In genomic region chr11:120562949-120563348, GRCm38 (mm10) we compare ENCODE assay signal across 18 mouse cellular contexts. TPM values are rescaled to one million over a fixed set of nuclear protein-coding genes. Genes with fewer than 3 reads are reported as not detected.
DNase-seq lines count a peak whose midpoint lies in the region; TF ChIP-seq lines count a peak whose summit lies in the region.
"Had no signal": no experiment of that assay in that cellular context is flagged by ENCODE, and none has a peak within 500 bp of the region (broad histone marks: within the 10 kb centered on the region; RNA-seq: fewer than 3 reads in every experiment).

No protein-coding gene starts in this region.

- intact Hi-C loops in gastrocnemius, adult 2 months (cut with DNase I), result no loop called here

- H3K4me3 ChIP-seq in gastrocnemius, adult 2 months, result no peak overlapping the region

- no peak for TF ChIP-seq CTCF in gastrocnemius, adult 2 months (IDR thresholded peaks at IDR 0.05)

- no peak overlapping the region for H3K27ac ChIP-seq in gastrocnemius, adult 2 months

- DNase-seq in gastrocnemius, adult 2 months, result peak; percentile 4
- no peak for DNase-seq in gastrocnemius, adult 18-20 months (ENCODE audit: low spot score)
- peak; percentile 81 for DNase-seq in heart, adult 11 months
- DNase-seq in heart, adult 8-10 months (ENCODE audit: low spot score), result no peak
- DNase-seq: adrenal gland, adult 2 months; adrenal gland, adult 8-10 months; adrenal gland, postnatal 10 days; adrenal gland, postnatal 14 days; adrenal gland, postnatal 25 days; adrenal gland, postnatal 36 days; B cell, adult 2 months; cerebellum, adult 11 months; cerebellum, adult 11-12 months; cerebellum, adult 18-20 months had no signal

RNA-seq across cellular contexts. Expression of gene P4hb, which starts 10.1 kb away (rescaled TPM):
- 100 to 1,000 TPM; 201 to 240 TPM for total RNA-seq in gastrocnemius, adult 2 months (2021)
- 100 to 1,000 TPM; 188 to 221 TPM for total RNA-seq in gastrocnemius, adult 18-20 months (2021)
- total RNA-seq in heart, adult 8-10 months (2022), result 100 to 1,000 TPM; 217 to 256 (median 229) TPM

RNA-seq across cellular contexts. Expression of gene Ppp1r27, which starts 12.0 kb away (rescaled TPM):
- total RNA-seq in gastrocnemius, adult 2 months (2021), result 100 to 1,000 TPM; 188 to 418 TPM
- total RNA-seq in gastrocnemius, adult 18-20 months (2021), result 100 to 1,000 TPM; 140 to 577 TPM
- under 1 TPM in 1 of 4 experiments, not detected in 3; 0.34 TPM for total RNA-seq in heart, adult 8-10 months (2022)
- total RNA-seq: CH12.LX, ES-E14, G1E, MEL had no signal

RNA-seq across cellular contexts. Expression of gene Mcrip1, which starts 13.4 kb away (rescaled TPM):
- 10 to 100 TPM; 21.7 to 22.1 TPM for total RNA-seq in gastrocnemius, adult 2 months (2021)
- 10 to 100 TPM; 18.4 to 22.7 TPM for total RNA-seq in gastrocnemius, adult 18-20 months (2021)
- total RNA-seq in heart, adult 8-10 months (2022), result 10 to 100 TPM; 37.5 to 41.0 (median 38.5) TPM

RNA-seq across cellular contexts. Expression of gene Arhgdia, which starts 18.5 kb away (rescaled TPM):
- total RNA-seq in gastrocnemius, adult 2 months (2021), result 10 to 100 TPM; 72.1 to 89.6 TPM
- total RNA-seq in gastrocnemius, adult 18-20 months (2021), result 10 to 100 TPM; 71.0 to 89.8 TPM
- total RNA-seq in heart, adult 8-10 months (2022), result 100 to 1,000 TPM; 130 to 152 (median 141) TPM

RNA-seq across cellular contexts. Expression of gene Gcgr, which starts 32.5 kb away (rescaled TPM):
- total RNA-seq in gastrocnemius, adult 2 months (2021), result under 1 TPM in 1 of 2 experiments, not detected in 1; 0.33 TPM
- total RNA-seq in gastrocnemius, adult 18-20 months (2021), result under 1 TPM in 1 of 2 experiments, not detected in 1; 0.45 TPM
- total RNA-seq in heart, adult 8-10 months (2022), result 1 to 10 TPM in 1 of 4 experiments, under 1 TPM in 3; 0.69 to 1.0 (median 0.78) TPM
- total RNA-seq: G1E, MEL had no signal

Comparison
In these comparisons a context has a peak if more than half of its experiments do, and no peak if none do; other contexts are left out.
1. DNase-seq: peak in gastrocnemius, adult 2 months (single experiment) and heart, adult 11 months (single experiment); none in gastrocnemius, adult 18-20 months (single experiment) and heart, adult 8-10 months (single experiment).
2. RNA of gene Ppp1r27, which starts 12.0 kb away (total RNA-seq): 140 to 577 TPM in gastrocnemius, adult 18-20 months and 188 to 418 TPM in gastrocnemius, adult 2 months; 0.34 TPM in heart, adult 8-10 months; every median in the first group is over 100 times any median in the second.